Mouse (Mus musculus): Measurements from ENCODE around the gene Mosmo.

GRCm38 (mm10) chr7:120743366-120744351 is 66.2 kb downstream of the Mosmo start:
- TF ChIP-seq CTCF (IDR thresholded peaks at IDR 0.05; ENCODE audit: low read depth), result no peak
- TF ChIP-seq EP300 (IDR thresholded peaks at IDR 0.05; ENCODE audit: low read depth), result no peak
